Mouse (Mus musculus) heart, adult 2 months (tissue): Measurements from ENCODE around the gene Bmper.

Experiments used
- CTCF ChIP-seq: fragments of 200-600 bp; IDR thresholded peaks from 2 replicates; pipeline ENCODE4 v1.8.1; 2022; ENCODE audit warnings: antibody characterized with exemption, mild to moderate bottlenecking, moderate library complexity
- EP300 ChIP-seq: fragments of 200-500 bp; IDR thresholded peaks from 2 replicates; pipeline ENCODE4 v1.6.1; 2011; ENCODE audit warnings: low read depth, low read length, control low read depth; ENCODE audit not compliant: insufficient read depth
- POLR2A ChIP-seq: fragments of 200-500 bp; IDR thresholded peaks from 2 replicates; pipeline ENCODE4 v1.6.1; 2011; ENCODE audit warnings: mild to moderate bottlenecking, low read depth, low read length, control low read depth; ENCODE audit not compliant: insufficient read depth

- TF ChIP-seq CTCF (no peak), POLR2A (no peak), EP300 (no peak)
Observed at GRCm38 (mm10) chr9:23235368-23236002, 12.6 kb downstream of the Bmper start.
